Mouse (Mus musculus) spleen, postnatal 36 days (tissue): ENCODE measurements around the gene Mta1.
A peak's percentile ranks its signal among the peaks of the same experiment; 100 is the strongest.

ENCODE experiments used
- DNase-seq, 2 experiments: peaks; one replicate each; pipeline ENCODE4 v3.0.0; 2022; ENCODE audit warnings: low spot score in 2 of 2, mixed read lengths in 1 of 2

Mta1 gene

GRCm38 (mm10) chr12:113097749-113098281, at the start of gene Mta1:
Gene Mta1, plus strand, starts transcription at chr12:113098278.
- peak; percentile 46 to 49 for DNase-seq

DNA sequence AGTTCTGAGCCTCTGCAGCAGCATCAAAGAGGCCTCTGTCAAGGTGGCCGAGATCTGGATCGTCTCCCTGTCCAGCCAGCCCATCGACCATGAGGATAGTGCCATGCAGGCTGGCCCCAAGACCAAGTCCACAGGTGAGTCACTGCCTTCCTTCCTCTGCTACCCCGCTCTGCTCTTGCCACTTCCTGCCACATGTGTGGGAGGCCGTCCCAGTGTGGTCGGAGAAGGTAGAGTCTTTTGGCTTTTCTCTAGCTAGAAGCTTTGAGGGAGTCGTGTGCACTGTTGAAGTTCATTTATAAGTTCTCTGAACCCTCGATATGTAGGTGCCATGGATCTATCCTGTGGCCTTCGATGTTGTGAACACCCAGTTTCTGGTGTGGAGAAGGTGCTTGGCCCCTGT, 48.2 kb upstream of the Mta1 start:
- DNase-seq: peak; percentile 37 to 48

DNA sequence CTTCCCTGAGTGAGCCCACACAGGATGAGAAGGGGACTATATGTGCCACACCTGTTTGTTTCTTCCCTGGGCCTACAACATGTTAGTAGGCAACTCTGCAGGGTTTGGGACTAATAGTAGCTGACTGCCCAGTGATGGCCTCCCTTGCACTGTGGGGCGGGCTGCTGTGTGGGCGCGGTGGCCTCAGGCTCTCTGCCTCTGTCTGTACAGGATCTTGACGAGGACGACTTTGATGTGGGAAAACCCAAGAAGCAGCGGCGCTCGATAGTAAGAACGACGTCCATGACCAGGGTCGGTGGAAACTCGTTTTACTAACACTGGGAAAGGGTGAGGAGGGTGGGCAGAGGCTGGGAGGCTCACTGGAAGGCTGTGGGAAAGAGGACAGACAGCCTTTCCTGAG, 47.4 kb upstream of the Mta1 start:
- DNase-seq: no peak

- no peak for DNase-seq
Observed at GRCm38 (mm10) chr12:113051628-113052403, 46.3 kb upstream of the Mta1 start.

GRCm38 (mm10) chr12:113056089-113056488, 42.0 kb upstream of the Mta1 start:
- DNase-seq: no peak

GRCm38 (mm10) chr12:113060178-113060577, 37.9 kb upstream of the Mta1 start:
- no peak for DNase-seq

DNA sequence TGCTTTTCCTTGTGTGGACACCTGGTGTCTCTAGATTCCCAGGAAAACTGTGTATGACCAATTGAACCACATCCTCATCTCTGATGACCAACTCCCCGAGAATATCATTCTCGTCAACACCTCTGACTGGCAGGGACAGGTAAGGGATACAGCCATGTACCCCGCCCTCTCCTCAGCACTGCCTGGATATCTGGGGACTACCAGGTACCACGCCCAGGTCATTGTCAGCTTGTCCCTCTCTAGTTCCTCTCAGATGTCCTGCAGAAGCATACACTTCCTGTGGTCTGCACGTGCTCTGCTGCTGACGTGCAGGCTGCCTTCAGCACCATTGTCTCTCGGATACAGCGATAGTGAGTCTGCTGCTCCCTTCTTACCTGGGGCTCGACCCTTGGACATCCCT, 36.5 kb upstream of the Mta1 start:
- no peak for DNase-seq

- DNase-seq: no peak
Observed at GRCm38 (mm10) chr12:113062201-113062600, 35.9 kb upstream of the Mta1 start.

- DNase-seq: no peak
Observed at GRCm38 (mm10) chr12:113063700-113064099, 34.4 kb upstream of the Mta1 start.

DNA sequence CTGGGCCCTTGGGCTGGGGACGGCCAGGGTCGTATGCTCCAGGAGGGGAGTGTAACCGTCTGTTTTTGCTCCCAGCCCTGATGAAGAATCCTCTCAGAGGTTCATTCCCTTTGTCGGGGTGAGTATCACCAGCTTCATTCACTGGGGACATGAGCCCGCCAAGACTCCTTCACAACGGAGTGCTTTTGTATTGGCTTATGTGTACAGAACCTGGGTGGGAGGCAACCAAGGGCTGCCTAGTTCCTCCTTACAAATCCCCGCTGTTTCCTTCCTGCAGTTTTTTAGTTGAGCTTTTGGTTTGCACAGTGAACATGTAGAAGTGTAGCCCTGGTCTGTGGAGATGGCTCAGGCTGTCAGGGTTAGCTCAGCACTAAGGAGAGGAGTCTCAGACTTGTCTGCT, 30.1 kb upstream of the Mta1 start:
- DNase-seq: no peak

DNA sequence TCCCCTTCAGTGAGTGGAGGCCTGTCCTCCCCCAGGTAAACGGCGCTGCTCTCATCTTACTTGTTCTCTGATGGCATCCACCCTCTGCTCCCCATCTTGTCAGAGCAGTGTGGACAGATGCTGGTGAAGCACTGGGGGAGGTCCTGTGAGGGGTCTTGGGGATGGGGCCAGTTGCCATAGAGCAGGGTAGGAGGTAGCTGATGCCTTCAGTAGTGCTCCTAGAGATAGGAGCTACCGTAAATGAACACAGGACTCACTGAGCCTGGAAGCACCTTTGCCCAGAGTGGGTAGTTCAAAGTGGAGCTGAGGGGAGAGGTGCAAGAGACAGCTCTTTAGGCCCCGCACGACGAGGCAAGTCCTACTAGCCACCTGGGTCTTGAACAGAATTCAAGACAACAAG, 28.7 kb upstream of the Mta1 start:
- no peak for DNase-seq

- DNase-seq: no peak
Observed at GRCm38 (mm10) chr12:113071321-113071720, 26.8 kb upstream of the Mta1 start.

DNA sequence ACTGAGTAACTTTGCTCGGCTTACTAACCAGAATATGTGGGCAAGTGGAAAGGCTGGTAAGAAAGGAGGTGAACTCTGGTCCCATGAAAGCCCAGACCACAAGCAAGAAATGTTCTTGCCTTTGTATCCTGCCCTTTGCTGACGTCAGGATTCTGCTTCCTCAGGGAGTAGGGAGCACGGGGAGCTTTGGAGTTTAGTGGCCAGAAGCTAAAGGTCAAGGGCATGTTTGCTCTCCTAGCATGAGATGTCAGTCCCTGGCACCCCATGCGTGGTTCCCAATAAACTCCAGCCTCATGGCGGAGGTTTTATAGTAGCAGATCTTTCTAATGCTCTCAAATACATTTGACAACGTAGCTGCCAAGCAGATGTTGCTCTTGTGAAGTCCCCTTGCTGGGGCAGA, 26.3 kb upstream of the Mta1 start:
- no peak for DNase-seq

DNA sequence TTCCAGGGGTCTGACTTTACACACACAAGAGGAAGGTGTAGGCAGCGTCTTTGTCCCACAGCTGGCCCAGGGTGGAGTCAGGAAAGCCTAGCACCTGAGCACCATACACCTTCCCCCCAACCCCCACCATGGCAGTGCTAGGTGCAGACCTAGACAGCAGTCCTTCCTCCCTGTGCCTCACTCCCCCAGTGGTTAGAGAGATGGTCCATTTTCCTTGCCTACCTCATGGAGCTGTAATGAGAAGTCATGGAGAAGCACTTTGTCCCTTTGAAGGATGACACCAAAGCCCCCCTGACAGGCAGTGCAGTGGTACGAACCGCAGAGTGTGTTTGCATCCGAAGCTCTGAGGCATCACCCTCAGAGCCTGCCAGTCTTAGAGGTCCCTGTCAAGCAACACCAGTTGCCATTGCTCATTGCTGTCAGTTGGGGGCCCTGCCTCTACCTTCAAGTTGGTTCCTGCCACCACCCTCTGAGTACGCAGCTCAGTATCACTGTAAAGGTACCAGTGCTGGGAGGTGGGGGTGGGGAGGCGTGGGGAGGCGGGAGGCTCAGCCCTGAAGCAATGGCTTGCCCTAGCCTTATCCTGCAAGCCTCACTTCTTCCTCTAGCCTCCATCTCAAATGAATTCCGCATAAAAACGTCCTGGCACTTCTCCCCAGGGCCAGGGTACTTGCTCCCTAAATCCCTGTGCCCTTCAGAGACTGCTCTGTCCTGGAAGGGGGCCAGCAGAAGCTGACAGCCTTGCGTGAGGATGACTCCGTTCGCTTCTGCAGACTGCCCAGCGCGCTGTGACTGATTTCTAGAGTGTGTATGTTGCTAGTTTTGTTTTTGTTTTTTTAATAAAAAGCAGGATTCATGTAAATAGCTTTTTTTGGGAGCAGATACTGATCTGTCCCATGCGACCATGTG, 24.4 kb upstream of the Mta1 start:
- peak; percentile 33 to 47 for DNase-seq

- DNase-seq: peak; percentile 80 to 81
Observed at GRCm38 (mm10) chr12:113074329-113075062, 23.6 kb upstream of the Mta1 start, which contains the start of gene Tex22. Gene Tex22, plus strand, starts transcription at chr12:113074502.

- DNase-seq: peak; percentile 87 to 88
Observed at GRCm38 (mm10) chr12:113075063-113075454, 23.0 kb upstream of the Mta1 start.

- no peak for DNase-seq
Observed at GRCm38 (mm10) chr12:113075486-113075885, 22.6 kb upstream of the Mta1 start.

- DNase-seq: no peak
Observed at GRCm38 (mm10) chr12:113087276-113087675, 10.8 kb upstream of the Mta1 start.

DNA sequence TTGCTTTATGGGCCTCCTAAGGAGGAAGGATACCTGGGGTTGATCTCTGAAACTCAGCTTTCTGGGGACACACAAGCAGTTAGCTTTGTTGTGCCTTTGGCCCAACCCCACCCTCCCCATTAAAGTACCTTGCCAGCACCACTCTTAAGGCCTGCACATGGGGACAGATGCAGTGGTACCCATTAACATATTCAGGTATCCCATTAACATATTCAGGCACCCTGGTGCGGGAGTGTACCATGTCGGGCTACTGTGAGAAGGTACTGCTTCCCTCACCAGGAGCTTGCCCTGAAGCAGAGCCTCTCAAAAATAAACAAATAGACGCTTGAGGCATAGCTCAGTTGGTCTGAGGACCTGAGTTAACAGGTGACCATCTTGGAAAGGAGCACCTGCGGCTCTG, 10.1 kb upstream of the Mta1 start:
- DNase-seq: no peak

- DNase-seq: no peak
Observed at GRCm38 (mm10) chr12:113089107-113089506, 9.0 kb upstream of the Mta1 start.

GRCm38 (mm10) chr12:113090053-113090452, 8.0 kb upstream of the Mta1 start:
- DNase-seq: no peak

DNA sequence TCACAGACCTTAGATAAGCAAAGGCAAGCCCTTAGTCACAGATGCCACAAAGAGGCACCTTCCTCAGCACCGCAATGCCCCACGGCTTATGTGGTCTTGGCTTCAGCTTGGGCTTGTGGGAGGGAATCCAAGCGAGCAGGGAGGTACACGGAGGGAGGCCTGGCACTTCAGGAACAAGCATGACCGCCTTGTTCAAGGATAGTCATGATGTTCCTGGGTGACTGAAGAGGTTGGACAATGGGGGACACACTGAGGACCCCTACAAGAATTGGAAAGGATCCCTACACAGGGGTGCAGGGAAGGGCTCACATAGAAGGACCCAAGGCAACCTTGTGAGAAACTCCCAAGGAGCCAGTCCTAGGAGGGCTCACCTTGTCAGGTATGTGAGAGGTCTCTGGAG, 1.0 kb upstream of the Mta1 start:
- DNase-seq: no peak
